Mouse (Mus musculus) cerebellum, postnatal 14 days (tissue): ENCODE measurements at regions not wholly inside any gene's neighbourhood (a gene's known extent, or its start where the extent isn't known, plus 50 kb on each side); places are given as distances from the start of the nearest gene placed in this dataset.
"Not testable (repeated sequence)": the region's sequence is repeated elsewhere in the genome, so short reads cannot be mapped to it uniquely, and the experiment has no call there.

Source experiments
- DNase-seq, 2 experiments: peaks; one replicate each; pipeline ENCODE4 v3.0.0; 2021; ENCODE audit warnings: mixed read lengths in 2 of 2

GRCm38 (mm10) chr10:31143856-31144488 lies 169.2 kb upstream of the Hddc2 start:
- DNase-seq, result peak; percentile 51 to 62

- DNase-seq, result no peak
Measured at GRCm38 (mm10) chr10:31144489-31144872, 168.7 kb upstream of the Hddc2 start.

GRCm38 (mm10) chr10:31173169-31173686 lies 140.0 kb upstream of the Hddc2 start:
- DNase-seq, result peak; percentile 64 to 75

- no peak for DNase-seq
Measured at GRCm38 (mm10) chr10:31189577-31189976, 123.6 kb upstream of the Hddc2 start.

GRCm38 (mm10) chr10:31212164-31212563 lies 101.0 kb upstream of the Hddc2 start:
- not testable (repeated sequence) for DNase-seq

GRCm38 (mm10) chr10:31212778-31213454 lies 100.3 kb upstream of the Hddc2 start:
- no peak for DNase-seq

- DNase-seq, result no peak
Measured at GRCm38 (mm10) chr10:31221902-31222301, 91.3 kb upstream of the Hddc2 start.

GRCm38 (mm10) chr10:31229078-31229477 lies 84.1 kb upstream of the Hddc2 start:
- no peak for DNase-seq

- no peak for DNase-seq
Measured at GRCm38 (mm10) chr10:31242442-31242966, 70.7 kb upstream of the Hddc2 start.

GRCm38 (mm10) chr10:31252584-31253381 lies 60.4 kb upstream of the Hddc2 start:
- DNase-seq, result peak; percentile 6 to 10

- no peak for DNase-seq
Measured at GRCm38 (mm10) chr10:31256934-31257333, 56.2 kb upstream of the Hddc2 start.

GRCm38 (mm10) chr10:31257611-31258010 lies 55.6 kb upstream of the Hddc2 start:
- DNase-seq, result no peak

GRCm38 (mm10) chr10:31260914-31261313 lies 52.3 kb upstream of the Hddc2 start:
- DNase-seq, result no peak
